Mouse (Mus musculus) spleen, postnatal 10 days (tissue): ENCODE data around the gene Vmn1r64.
"Not testable (repeated sequence)": the region's sequence is repeated elsewhere in the genome, so short reads cannot be mapped to it uniquely, and the experiment has no call there.

ENCODE experiments used
- DNase-seq, 2 experiments: peaks; one replicate each; pipeline ENCODE4 v3.0.0; 2021 to 2022; ENCODE audit warnings: low spot score in 2 of 2

The Vmn1r64 gene

DNA sequence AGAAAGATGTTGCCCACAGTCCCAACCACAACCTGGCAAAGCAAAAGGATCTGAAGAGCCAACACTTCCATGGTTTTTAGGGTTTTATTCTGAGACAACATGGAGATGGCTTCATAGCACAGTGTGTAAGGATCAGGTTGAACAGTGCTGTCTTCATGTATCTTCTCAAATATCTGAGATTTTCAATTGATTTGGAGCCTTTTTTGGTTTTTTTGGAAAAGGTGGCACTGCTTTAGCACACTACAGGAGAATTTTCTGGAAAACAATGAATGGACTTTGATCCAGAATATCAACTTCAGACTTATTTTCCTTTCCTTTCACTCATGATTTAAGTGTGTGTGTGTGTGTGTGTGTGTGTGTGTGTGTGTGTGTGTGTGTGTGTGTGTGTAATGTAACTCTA, at the start of gene Vmn1r64:
Gene Vmn1r64 (minus strand): TSS at position 101 of the 400 bp plus-strand sequence.
- DNase-seq = no peak

DNA sequence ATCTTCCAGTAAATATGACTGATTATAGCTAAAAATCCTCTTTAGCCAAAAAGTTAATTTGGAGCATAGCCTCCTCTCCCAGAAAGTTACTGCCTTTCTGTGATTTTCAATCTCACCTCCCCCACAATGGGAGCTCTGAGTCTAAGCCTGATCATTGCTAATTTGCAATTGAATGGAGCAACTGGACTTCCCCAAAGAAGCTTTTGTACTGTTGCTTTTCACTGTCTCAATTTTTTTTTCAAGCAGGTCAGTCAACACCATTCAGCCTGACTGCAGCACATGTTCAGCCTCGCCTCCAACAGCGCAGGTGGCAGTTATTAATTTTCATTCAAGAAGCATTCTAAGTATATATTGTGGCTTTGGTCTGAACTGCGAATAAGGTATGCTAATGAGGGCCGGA, 14.9 kb upstream of the Vmn1r64 start:
- DNase-seq = no peak

DNA sequence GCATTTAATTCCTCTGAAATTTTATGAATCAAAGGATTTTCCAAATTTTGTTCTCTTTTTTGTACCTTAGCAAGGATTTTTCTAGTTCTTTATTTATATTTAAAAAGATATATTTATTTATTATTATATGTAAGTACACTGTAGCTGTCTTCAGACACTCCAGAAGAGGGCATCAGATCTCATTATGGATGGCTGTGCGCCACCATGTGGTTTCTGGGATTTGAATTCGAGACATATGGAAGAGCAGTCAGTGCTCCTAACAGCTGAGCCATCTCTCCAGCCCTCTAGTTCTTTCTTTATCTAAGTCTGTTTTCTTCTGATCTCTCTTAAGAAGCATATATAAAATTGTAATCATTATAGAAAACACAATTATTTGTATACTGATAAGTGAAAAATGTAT, 12.9 kb upstream of the Vmn1r64 start:
- DNase-seq = not testable (repeated sequence)
